Mouse (Mus musculus): ENCODE measurements around the gene Rheb.

GRCm38 (mm10) chr5:24843103-24843475 lies 665 bp upstream of the Rheb start:
- TF ChIP-seq POLR2A (IDR thresholded peaks at IDR 0.05; ENCODE audit: low read depth, low read length) = no peak
- no peak for TF ChIP-seq CTCF (IDR thresholded peaks at IDR 0.05; ENCODE audit: extremely low read depth, insufficient read length, insufficient replicate concordance, low read depth, low read length)
